Mouse (Mus musculus) lung, postnatal 0 days (tissue): ENCODE measurements around the gene Slc12a7. TPM values are rescaled to one million over a fixed set of nuclear protein-coding genes. Genes with fewer than 3 reads are reported as not detected.

Experiments used
- ATAC-seq: fragments of 200-750 bp; cut with Nextera tagmentation; 2 replicates; pipeline ENCODE4 v1.8.0; 2017; ENCODE audit warnings: moderate library complexity
- DNase-seq: peaks from one replicate; pipeline ENCODE4 v3.0.0-alpha.2; 2016; ENCODE audit warnings: low spot score
- H3K27ac ChIP-seq: fragments of 300-500 bp; sonication (generic); 2 replicates; pipeline ENCODE4 v1.5.1; 2014; ENCODE audit warnings: antibody characterized with exemption, mild to moderate bottlenecking, low read length, mixed read lengths
- H3K27me3 ChIP-seq: fragments of 300-500 bp; sonication (generic); replicated peaks from 2 replicates; pipeline ENCODE4 v1.6.1; 2014; ENCODE audit warnings: low read length, mixed read lengths; ENCODE audit not compliant: insufficient read depth
- H3K36me3 ChIP-seq: fragments of 300-500 bp; sonication (generic); 2 replicates; pipeline ENCODE4 v1.6.1; 2014; ENCODE audit warnings: low read length, mixed read lengths; ENCODE audit not compliant: insufficient read depth
- H3K4me1 ChIP-seq: fragments of 300-500 bp; sonication (generic); 2 replicates; pipeline ENCODE4 v1.6.1; 2014; ENCODE audit warnings: antibody characterized with exemption, low read depth, low read length, mixed read lengths; ENCODE audit not compliant: insufficient read depth
- H3K4me2 ChIP-seq: fragments of 300-500 bp; sonication (generic); replicated peaks from 2 replicates; pipeline ENCODE4 v1.6.1; 2014; ENCODE audit warnings: low read depth, mild to moderate bottlenecking, low read length, moderate library complexity, mixed read lengths
- H3K4me3 ChIP-seq: fragments of 300-500 bp; sonication (generic); 2 replicates; pipeline ENCODE4 v1.5.1; 2014; ENCODE audit warnings: low read depth, low read length
- H3K9ac ChIP-seq: fragments of 300-500 bp; sonication (generic); replicated peaks from 2 replicates; pipeline ENCODE4 v1.6.1; 2014; ENCODE audit warnings: low read depth, mild to moderate bottlenecking
- H3K9me3 ChIP-seq: fragments of 300-500 bp; sonication (generic); 2 replicates; pipeline ENCODE4 v1.6.1; 2016; ENCODE audit warnings: low read length, mixed read lengths
- CTCF ChIP-seq: IDR thresholded peaks from 2 replicates; pipeline ENCODE4 v1.5.1; 2016; ENCODE audit warnings: antibody characterized with exemption, mild to moderate bottlenecking
- EP300 ChIP-seq: IDR thresholded peaks from 2 replicates; pipeline ENCODE4 v1.6.1; 2016; ENCODE audit warnings: antibody characterized with exemption, mild to moderate bottlenecking, control low read depth
- WGBS: fragments of 180-500 bp; shearing (Covaris S2); extraction: QIAGEN DNeasy Blood & Tissue Kit; methylation state at CpG from one replicate; pipeline ENCODE4 v1.1.7; 2014; 5-methylcytosine and 5-hydroxymethylcytosine counted together
- polyA plus RNA-seq: library from polyadenylated mRNA; unstranded; fragments of >200 nt; fragmentation: Nextera tagmentation; extraction: Ambion mirVana; gene quantifications from 2 replicates; pipeline ENCODE4 v1.2.1, GENCODE M21; 2015

The Slc12a7 gene
- polyA plus RNA-seq, 1 experiment from 2014 or later = 10.5 TPM

- H3K9me3 ChIP-seq = no peaks in the 10 kb centered on the region
- no peak overlapping the region for H3K4me2 ChIP-seq
- H3K4me1 ChIP-seq = no peaks in the 10 kb centered on the region
- no peak overlapping the region for H3K4me3 ChIP-seq
- no peak for DNase-seq
- H3K9ac ChIP-seq = no peak overlapping the region
- no peaks in the 10 kb centered on the region for H3K27me3 ChIP-seq
- H3K27ac ChIP-seq = no peak overlapping the region
- ATAC-seq = no peak
- no peak for TF ChIP-seq CTCF
- TF ChIP-seq EP300 = no peak
- H3K36me3 ChIP-seq = no peaks in the 10 kb centered on the region
- WGBS = 76% methylated on average over 3 of the region's 3 CpGs
Observed at GRCm38 (mm10) chr13:73759596-73759995, 26.7 kb downstream of the Slc12a7 start.

- no peaks in the 10 kb centered on the region for H3K27me3 ChIP-seq
- no peaks in the 10 kb centered on the region for H3K36me3 ChIP-seq
- no peaks in the 10 kb centered on the region for H3K9me3 ChIP-seq
- H3K27ac ChIP-seq = no peak overlapping the region
- no peak overlapping the region for H3K4me3 ChIP-seq
- WGBS = 85% methylated on average over 3 of the region's 3 CpGs
- DNase-seq (no peak), ATAC-seq (no peak)
- TF ChIP-seq CTCF = no peak
- TF ChIP-seq EP300 = no peak
- H3K4me1 ChIP-seq = no peaks in the 10 kb centered on the region
- no peak overlapping the region for H3K9ac ChIP-seq
- no peak overlapping the region for H3K4me2 ChIP-seq
Observed at GRCm38 (mm10) chr13:73760126-73760525, 27.2 kb downstream of the Slc12a7 start.

GRCm38 (mm10) chr13:73762938-73763337, 30.0 kb downstream of the Slc12a7 start:
- Histone ChIP-seq H3K27me3 (no peaks in the 10 kb centered on the region), H3K27ac (0 out of 2 replicates have a peak overlapping the region, but pooled peaks have one; percentile 7), H3K9me3 (no peaks in the 10 kb centered on the region), H3K4me2 (peak overlapping the region; percentile 96), H3K9ac (no peak overlapping the region), H3K4me1 (no peaks in the 10 kb centered on the region), H3K36me3 (no peaks in the 10 kb centered on the region), H3K4me3 (peak overlapping the region; percentile 58)
- ATAC-seq (no peak), DNase-seq (no peak)
- WGBS = 48% methylated on average over 6 of the region's 6 CpGs
- no peak for TF ChIP-seq EP300
- TF ChIP-seq CTCF = no peak

- DNase-seq (peak; percentile 92), ATAC-seq (peak; percentile 96)
- Histone ChIP-seq H3K27ac (peak overlapping the region; percentile 59; the same call in 1 of the 2 replicates), H3K36me3 (no peaks in the 10 kb centered on the region), H3K9ac (peak overlapping the region; percentile 59), H3K4me1 (no peaks in the 10 kb centered on the region), H3K4me2 (peak overlapping the region; percentile 96), H3K9me3 (no peaks in the 10 kb centered on the region), H3K27me3 (no peaks in the 10 kb centered on the region), H3K4me3 (peak overlapping the region; percentile 58)
- under 1% methylated on average over 68 of the region's 70 CpGs for WGBS
- TF ChIP-seq CTCF (peak; percentile 37; the same call in 1 of the 2 replicates), EP300 (no peak)
Observed at GRCm38 (mm10) chr13:73763439-73764255, 30.8 kb downstream of the Slc12a7 start.

- no peak for DNase-seq
Observed at GRCm38 (mm10) chr13:73764256-73764775, 31.4 kb downstream of the Slc12a7 start.

GRCm38 (mm10) chr13:73765393-73765792, 32.5 kb downstream of the Slc12a7 start:
- no peak overlapping the region for H3K4me3 ChIP-seq
- TF ChIP-seq EP300 (no peak), CTCF (no peak)
- peaks cover 7% of the 10 kb centered on the region; the same call in 1 of the 2 replicates for H3K4me1 ChIP-seq
- H3K9me3 ChIP-seq = no peaks in the 10 kb centered on the region
- H3K36me3 ChIP-seq = no peaks in the 10 kb centered on the region
- no peak overlapping the region for H3K27ac ChIP-seq
- no peaks in the 10 kb centered on the region for H3K27me3 ChIP-seq
- WGBS = 55% methylated on average over 4 of the region's 4 CpGs
- H3K9ac ChIP-seq = no peak overlapping the region
- no peak for ATAC-seq
- no peak for DNase-seq
- 0 out of 2 replicates have a peak overlapping the region, but pooled peaks have one; percentile 96 for H3K4me2 ChIP-seq

More at GRCm38 (mm10) chr13:73764256-73764775, 31.4 kb downstream of the Slc12a7 start:
- 1% methylated on average over 11 of the region's 11 CpGs for WGBS
- no peaks in the 10 kb centered on the region for H3K36me3 ChIP-seq
- H3K4me3 ChIP-seq = peak overlapping the region; percentile 58
- H3K27me3 ChIP-seq = no peaks in the 10 kb centered on the region
- peak overlapping the region; percentile 96 for H3K4me2 ChIP-seq
- ATAC-seq = no peak
- TF ChIP-seq EP300 = no peak
- no peak for TF ChIP-seq CTCF
- H3K27ac ChIP-seq = peak overlapping the region; percentile 59; the same call in 1 of the 2 replicates
- no peaks in the 10 kb centered on the region for H3K4me1 ChIP-seq
- peak overlapping the region; percentile 59 for H3K9ac ChIP-seq
- H3K9me3 ChIP-seq = no peaks in the 10 kb centered on the region
